9 mouse cellular contexts compared by ENCODE assay signal in genomic region chr14:72447141-72448091, GRCm38 (mm10). TPM values are rescaled to one million over a fixed set of nuclear protein-coding genes. Genes with fewer than 3 reads are reported as not detected.
DNase-seq lines count a peak whose midpoint lies in the region; ATAC-seq lines count a peak whose summit lies in the region.
"Had no signal": no experiment of that assay in that cellular context is flagged by ENCODE, and none has a peak within 500 bp of the region (broad histone marks: within the 10 kb centered on the region; RNA-seq: fewer than 3 reads in every experiment).

No protein-coding gene starts in this region.

- no peak for ATAC-seq in heart, embryonic 11.5 days (replicated peaks; ENCODE audit: insufficient number of reproducible peaks, low FRiP score, low TSS enrichment)
- ATAC-seq in forebrain, embryonic 16.5 days, result peak; percentile 49; the same call in 1 of the 2 replicates
- 0 out of 2 replicates have a peak, but pooled peaks have one; percentile 28 for ATAC-seq in midbrain, embryonic 16.5 days

- no peaks in the 10 kb centered on the region for H3K4me1 ChIP-seq in heart, embryonic 11.5 days (ENCODE audit: control insufficient read depth, insufficient read depth, low read length)
- no peaks in the 10 kb centered on the region for H3K4me1 ChIP-seq in forebrain, embryonic 16.5 days (replicated peaks; ENCODE audit: control insufficient read depth, insufficient read depth, low read length)
- no peaks in the 10 kb centered on the region for H3K4me1 ChIP-seq in midbrain, embryonic 16.5 days (ENCODE audit: control insufficient read depth, insufficient read depth, low read length)

- H3K4me2 ChIP-seq in heart, embryonic 11.5 days, result no peak overlapping the region
- H3K4me2 ChIP-seq in forebrain, embryonic 16.5 days (ENCODE audit: low read length), result no peak overlapping the region
- H3K4me2 ChIP-seq in midbrain, embryonic 16.5 days (ENCODE audit: low read length), result no peak overlapping the region

- H3K9me3 ChIP-seq in heart, embryonic 11.5 days (replicated peaks; ENCODE audit: control insufficient read depth, low read length), result no peaks in the 10 kb centered on the region
- H3K9me3 ChIP-seq in forebrain, embryonic 16.5 days (ENCODE audit: control insufficient read depth, low read length), result no peaks in the 10 kb centered on the region
- no peaks in the 10 kb centered on the region for H3K9me3 ChIP-seq in midbrain, embryonic 16.5 days (replicated peaks; ENCODE audit: control insufficient read depth, low read length, poor library complexity, severe bottlenecking)

- H3K4me3 ChIP-seq in heart, embryonic 11.5 days (ENCODE audit: low read depth, low read length), result no peak overlapping the region
- H3K4me3 ChIP-seq in forebrain, embryonic 16.5 days (replicated peaks; ENCODE audit: low read length), result no peak overlapping the region
- no peak overlapping the region for H3K4me3 ChIP-seq in midbrain, embryonic 16.5 days (ENCODE audit: low read depth, low read length)

- peak; percentile 92 for DNase-seq in heart, adult 11 months
- peak; percentile 49 for DNase-seq in A20 (ENCODE audit: low read depth, low spot score)
- DNase-seq in adrenal gland, postnatal 25 days, result peak; percentile 8
- DNase-seq in kidney, postnatal 14 days, result peak; percentile 24
- DNase-seq in spleen, postnatal 14 days (ENCODE audit: low spot score in 2 of 2), result no peak

- 62% methylated on average over 9 of the region's 9 CpGs for WGBS in heart, embryonic 11.5 days (ENCODE audit: insufficient replicate concordance)
- WGBS in forebrain, embryonic 16.5 days, result 70% methylated on average over 9 of the region's 9 CpGs
- WGBS in midbrain, embryonic 16.5 days, result 63% methylated on average over 8 of the region's 9 CpGs

- no peak overlapping the region for H3K27ac ChIP-seq in heart, embryonic 11.5 days (ENCODE audit: low read depth, low read length)
- no peak overlapping the region for H3K27ac ChIP-seq in forebrain, embryonic 16.5 days (ENCODE audit: low read length)
- H3K27ac ChIP-seq in midbrain, embryonic 16.5 days (ENCODE audit: low read length), result no peak overlapping the region

- no peaks in the 10 kb centered on the region for H3K27me3 ChIP-seq in heart, embryonic 11.5 days (ENCODE audit: control insufficient read depth, insufficient read depth, low read length)
- H3K27me3 ChIP-seq in forebrain, embryonic 16.5 days (replicated peaks; ENCODE audit: control insufficient read depth, insufficient read depth, low read length), result no peaks in the 10 kb centered on the region
- no peaks in the 10 kb centered on the region for H3K27me3 ChIP-seq in midbrain, embryonic 16.5 days (ENCODE audit: control insufficient read depth, insufficient read depth, low read depth, low read length)

- no peaks in the 10 kb centered on the region for H3K36me3 ChIP-seq in heart, embryonic 11.5 days (ENCODE audit: control insufficient read depth, insufficient read depth, low read length)
- no peaks in the 10 kb centered on the region for H3K36me3 ChIP-seq in forebrain, embryonic 16.5 days (ENCODE audit: control insufficient read depth, insufficient read depth)
- no peaks in the 10 kb centered on the region for H3K36me3 ChIP-seq in midbrain, embryonic 16.5 days (ENCODE audit: control insufficient read depth, insufficient read depth, low read length)

- H3K9ac ChIP-seq in heart, embryonic 11.5 days (ENCODE audit: low read depth, low read length), result no peak overlapping the region
- no peak overlapping the region for H3K9ac ChIP-seq in forebrain, embryonic 16.5 days (replicated peaks; ENCODE audit: low read depth, low read length)
- no peak overlapping the region for H3K9ac ChIP-seq in midbrain, embryonic 16.5 days (ENCODE audit: low read depth, low read length)

RNA-seq across cellular contexts. Expression of gene Gm9195, which starts 44.2 kb away (rescaled TPM):
- polyA plus RNA-seq in heart, embryonic 11.5 days (2014; fragmentation: Nextera tagmentation; extraction: Ambion mirVana), result not detected in 2 replicates
- not detected in 2 replicates for total RNA-seq in adrenal gland, postnatal 25 days (2021)
- polyA plus RNA-seq in forebrain, embryonic 16.5 days (2015; fragmentation: Nextera tagmentation; extraction: Ambion mirVana), result not detected in 2 replicates
- not detected in 2 replicates for polyA plus RNA-seq in midbrain, embryonic 16.5 days (2015; fragmentation: Nextera tagmentation; extraction: Ambion mirVana)
- total RNA-seq: left cerebral cortex, postnatal 36 days had no signal

Comparison
In these comparisons a context has a peak if more than half of its experiments do, and no peak if none do; other contexts are left out.
1. DNase-seq: peak in heart, adult 11 months (single experiment), A20 (single experiment), adrenal gland, postnatal 25 days (single experiment) and kidney, postnatal 14 days (single experiment); none in spleen, postnatal 14 days (0 of 2).